Mouse (Mus musculus) urinary bladder, adult 18-20 months (tissue): ENCODE measurements around the gene Rev3l.

Source experiments
- DNase-seq, 2 experiments: peaks; one replicate each; pipeline ENCODE4 v3.0.0; 2022; ENCODE audit warnings: low spot score in 2 of 2, mixed read lengths in 2 of 2

The Rev3l gene

DNA sequence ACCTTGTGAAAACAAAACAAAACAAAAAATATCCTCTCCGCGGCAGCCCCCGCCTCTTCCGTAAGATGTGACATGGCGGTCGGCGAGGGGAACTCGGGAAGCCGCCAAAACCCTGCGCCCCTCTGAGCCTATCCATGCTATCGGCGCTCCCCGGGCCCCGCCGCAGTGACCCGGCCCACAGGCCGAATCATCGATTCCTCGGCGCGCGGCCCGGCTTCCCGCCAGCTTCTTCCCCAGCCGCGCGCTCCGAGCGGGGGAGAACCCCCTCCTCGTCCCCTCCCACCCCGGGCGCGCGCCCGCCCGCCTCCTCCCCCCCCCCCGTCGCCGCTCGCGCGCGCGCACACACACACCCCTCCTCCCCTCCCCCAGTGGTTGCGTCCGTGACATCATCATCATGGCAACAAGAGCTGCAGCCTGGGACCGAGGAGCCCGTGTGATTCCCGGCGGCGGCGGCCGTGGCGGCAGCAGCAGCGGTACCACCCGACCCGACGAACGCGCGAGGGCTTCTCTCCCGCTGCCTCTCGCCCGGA is at the start of gene Rev3l:
Gene Rev3l, plus strand, starts transcription at position 383 of the 530 bp plus-strand sequence.
- DNase-seq: peak in 1 of 2 experiments; percentile 80

DNA sequence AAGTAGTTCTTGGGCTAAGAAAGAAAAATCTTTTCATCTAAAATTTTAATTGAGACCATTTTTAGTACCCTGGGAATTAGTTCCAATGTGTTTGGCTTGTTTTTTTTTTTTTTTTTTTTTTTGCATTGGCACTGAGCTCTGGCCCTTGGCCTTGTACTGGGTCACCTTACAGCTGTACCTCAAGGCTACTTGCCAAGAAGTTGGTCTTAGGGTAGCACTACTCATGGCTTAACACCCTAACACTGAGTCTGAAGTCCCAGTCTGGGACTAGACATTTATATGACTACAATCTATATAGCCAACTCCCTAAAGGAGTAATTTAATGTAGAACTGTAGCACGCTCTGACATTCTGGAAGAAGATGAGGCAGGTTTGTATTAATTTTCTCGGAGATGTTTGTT is 49.4 kb upstream of the Rev3l start:
- DNase-seq: no peak

DNA sequence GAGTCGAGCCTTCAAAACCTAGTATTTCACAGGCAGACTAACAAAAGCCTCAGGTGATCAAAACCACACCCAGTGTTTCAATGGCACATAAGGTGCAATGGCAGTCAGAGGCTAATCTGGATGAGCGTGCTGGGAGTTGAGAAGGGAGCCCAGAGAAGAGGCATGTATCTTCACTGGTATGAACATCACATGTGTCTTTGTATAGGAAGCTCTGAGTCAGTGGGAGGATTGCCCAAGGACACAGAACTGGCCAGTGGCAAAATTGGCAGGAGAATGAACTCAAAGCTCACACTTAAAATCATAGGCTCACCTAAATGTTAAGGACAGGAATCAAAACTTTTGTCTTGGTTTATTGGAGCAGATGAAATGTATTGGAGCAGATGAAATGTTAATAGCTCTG is 48.4 kb upstream of the Rev3l start:
- no peak for DNase-seq

DNA sequence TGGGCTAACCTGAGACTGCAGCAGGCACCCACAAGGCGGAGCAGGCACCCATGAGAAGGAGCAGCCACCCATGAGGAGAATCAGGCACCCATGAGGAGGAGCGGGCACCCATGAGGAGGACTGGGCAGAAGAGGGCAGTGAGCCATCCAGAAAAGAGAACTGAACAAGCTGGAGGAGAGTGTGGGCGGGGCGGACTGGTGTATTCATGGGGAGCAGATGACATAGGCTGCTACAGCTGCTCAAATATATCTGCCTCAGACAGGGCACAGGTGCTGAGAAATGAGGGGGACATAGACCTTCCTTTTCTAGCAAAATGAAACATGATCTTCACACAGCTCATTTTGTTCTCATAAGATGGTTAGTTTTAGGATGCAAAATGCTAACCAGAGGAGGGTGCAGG is 45.1 kb upstream of the Rev3l start:
- DNase-seq: no peak

DNA sequence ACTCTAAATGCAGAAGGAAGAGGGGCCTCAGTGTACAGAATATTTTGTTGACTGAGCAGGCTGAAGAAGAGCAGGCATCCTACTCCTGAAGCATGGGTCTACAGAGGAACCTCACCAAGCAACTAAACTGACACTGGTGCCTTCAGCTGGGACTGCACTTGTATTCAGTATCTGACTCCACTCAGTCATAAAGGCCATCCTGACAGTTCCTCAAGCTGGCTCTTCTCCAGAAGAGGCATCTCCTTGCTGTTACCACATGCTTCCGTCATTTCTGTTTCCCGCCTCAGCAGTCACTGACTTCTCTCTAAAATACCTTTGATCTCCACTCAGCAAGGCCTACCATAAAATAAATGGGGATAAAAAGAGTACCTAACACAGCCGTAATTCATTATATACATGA is 44.1 kb upstream of the Rev3l start:
- no peak for DNase-seq

DNA sequence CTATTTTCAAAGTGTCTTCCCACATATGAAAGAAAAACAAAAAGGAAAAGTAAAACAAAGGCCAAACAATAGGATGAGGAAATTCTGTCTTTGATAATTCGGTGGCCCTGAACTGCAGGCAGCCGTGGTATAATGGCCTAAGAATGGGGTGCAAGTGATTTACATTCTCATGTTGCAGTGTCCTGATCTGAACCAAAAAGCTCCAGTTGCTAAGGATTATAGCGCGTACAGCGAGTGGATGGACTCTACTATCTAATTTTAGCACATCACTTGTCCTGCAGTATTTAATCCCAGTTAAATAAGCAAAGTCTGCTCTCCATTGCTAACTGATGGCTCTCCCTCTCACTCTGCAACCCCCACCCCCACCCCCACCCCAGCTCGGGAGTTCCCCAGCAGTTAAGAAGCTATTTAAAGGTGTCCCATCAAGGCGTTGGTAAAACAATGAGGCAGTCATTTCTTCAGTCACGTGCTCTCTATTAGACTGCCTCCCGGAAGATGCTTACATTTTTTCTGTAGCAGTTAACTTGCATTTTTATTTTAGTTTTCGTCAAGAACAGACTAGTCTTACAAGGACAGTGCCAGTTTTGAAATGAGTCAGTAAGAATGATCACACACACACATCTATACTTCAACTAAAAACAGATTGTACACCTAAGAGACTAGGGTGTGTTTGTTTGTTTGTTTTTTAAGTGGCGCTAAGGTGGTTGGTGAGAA is 40.4 kb upstream of the Rev3l start:
- DNase-seq: no peak

DNA sequence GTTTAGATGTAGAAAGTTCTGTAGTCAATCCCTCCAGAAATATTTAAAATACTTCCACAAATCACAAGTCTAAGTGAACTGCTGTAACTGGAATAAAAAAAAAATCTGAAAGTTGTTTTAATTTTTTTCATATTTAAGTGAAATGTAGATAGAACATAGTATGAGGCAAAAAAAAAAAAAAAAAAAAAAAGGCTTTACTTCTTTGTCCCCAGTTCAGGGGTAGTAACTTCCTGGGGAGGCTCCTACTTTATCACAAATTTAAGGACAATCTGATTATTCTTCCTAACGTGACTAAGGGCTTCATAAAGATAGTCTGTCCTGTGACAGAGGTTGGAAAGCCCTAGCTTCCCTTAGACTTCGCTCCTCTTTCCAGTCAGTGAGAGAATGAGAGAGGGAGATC is 39.8 kb upstream of the Rev3l start:
- no peak for DNase-seq

DNA sequence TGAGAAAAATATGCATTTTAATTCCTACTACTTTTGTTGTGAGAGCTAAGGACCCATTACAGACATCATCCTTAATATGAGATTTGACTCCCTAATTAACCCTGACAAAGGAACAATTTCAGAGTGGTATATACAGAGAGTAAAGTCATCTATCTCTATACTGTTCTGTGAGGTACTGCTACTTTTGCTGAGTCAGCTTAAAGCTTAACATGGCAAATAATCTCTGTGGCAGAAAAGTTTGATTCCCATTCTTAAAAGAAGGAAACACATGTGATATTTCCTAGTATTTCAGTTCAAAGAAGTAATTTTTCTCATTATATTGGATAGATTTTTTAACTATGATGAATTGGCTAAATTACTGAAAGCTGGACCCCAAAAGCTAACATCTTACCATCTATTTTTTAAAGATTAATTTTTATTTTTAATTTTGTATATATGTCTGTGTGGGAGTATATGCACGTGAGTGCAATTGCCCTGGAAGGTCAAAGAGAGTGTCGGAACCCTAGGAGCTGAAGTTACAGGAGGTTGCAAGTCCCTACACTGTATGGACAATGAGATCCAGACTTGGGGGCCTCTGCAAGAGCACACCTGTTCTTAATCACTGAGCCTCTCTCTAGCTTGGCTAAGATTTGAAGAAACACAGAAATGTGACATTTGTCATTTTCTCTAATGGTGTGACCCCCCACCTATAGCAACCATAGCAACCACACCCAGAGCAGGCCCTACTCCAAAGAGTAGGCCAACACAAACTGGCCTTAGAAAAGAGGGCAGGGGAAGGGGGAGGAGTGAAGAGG is 24.0 kb upstream of the Rev3l start:
- DNase-seq: no peak

DNA sequence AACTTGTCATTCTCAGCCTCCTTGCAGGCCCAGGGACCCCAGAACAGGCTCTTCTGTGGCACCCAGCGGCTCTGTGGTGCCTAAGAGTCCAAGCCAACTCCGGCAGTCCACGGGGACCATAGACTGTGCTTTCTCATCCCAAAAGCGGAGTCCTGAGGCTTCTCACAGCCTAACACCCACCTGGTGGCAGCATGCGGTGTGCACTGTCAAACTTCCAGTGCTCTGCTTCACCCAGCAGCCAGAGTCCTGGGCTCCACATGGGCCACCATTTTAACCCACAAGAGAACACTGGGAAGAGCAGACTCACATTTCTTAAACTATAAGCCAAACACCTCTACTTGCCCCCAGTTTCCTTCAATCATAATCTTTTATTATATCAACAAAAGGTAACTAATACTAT is 15.0 kb upstream of the Rev3l start:
- no peak for DNase-seq

DNA sequence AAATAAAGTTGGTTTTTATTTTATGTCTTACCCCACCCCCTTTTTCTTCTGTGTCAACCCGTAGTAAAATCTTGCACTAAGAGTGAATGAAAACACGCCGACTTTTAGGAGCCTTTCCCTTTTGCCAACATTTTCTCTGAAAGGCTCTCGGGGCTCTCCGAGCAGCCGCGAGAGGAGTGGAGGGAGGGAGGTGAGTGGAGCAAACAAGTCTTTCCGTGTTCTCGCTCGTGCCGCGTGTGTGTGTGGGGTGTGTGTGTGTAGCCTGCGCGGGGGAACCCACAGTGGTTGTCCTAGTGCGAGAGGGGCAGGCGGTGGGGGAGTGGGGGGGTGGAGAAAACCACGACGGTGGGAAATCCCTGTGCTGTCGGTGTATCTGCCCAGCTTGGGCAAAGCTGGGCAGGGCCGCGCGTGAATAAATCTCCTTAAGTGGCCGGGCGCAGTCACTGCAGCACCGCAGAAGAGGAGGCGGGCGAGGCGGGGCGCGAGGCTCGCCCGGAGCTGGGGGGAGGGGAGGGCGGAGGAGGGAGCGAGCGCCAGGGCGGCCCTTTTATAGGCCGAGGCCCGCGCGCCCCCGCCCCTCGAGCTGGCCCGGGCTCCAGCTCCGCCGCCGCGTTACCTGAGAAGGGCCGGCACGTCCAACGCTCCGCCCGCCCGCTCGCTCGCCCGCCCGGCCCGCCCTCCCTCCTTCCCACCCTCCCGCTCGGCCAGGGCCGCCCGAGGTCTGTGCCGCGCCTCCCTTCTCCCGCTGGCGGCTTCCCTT is 762 bp upstream of the Rev3l start:
- DNase-seq: peak; percentile 88 to 93

DNA sequence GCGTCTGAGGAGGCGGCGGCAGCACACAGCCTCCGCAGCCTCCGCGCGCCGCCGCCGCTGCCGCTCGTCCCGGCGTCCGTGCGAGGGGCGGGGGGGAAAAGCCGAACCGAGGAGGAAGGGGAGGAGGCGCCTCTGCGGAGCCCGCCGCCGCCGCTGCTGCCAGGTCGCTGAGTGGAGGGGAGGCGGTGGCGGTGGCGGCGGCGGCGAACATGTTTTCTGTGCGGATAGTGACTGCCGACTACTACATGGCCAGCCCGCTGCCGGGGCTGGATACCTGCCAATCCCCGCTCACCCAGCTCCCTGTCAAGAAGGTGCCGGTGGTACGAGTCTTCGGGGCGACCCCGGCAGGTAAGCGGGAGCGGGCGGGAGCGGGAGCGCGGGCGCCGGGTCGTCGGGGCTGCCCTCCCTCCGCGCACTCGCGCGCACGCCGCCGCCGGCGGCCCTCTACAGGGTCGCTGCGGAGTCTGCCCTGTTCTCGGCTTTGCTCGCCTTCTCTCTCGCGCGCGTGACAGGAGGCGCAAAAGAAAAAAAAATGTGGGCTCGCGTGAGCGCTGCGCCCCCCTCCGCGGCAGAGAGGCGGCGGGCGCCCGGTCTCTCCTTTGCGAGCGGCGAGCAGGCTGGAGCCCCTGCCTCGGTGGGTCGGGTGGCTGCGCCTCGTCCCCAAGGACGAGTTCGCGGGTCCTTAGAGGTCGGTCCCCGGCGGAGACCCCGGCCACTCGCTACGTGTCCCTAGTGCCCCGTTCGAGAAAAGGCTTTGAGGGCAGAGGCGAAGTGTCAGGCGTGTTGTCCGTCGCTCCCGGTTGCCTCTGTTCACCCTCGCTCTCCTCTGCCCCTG is 565 bp downstream of the Rev3l start:
- peak in 1 of 2 experiments; percentile 74 for DNase-seq

DNA sequence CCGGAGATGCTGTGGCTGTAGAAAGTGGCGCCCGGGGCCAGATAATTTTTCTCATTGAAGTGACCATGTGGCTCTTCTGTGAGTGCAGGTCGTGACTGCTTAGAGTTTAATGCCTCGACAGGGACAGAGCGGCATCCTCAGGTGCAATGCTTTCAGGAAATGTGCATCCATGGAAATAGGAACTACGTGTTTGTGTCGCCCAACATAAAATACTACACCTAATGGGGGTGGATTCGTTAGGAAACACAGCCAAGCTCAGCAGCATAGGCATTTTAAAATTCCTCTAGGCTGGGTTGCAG is 1.1 kb downstream of the Rev3l start:
- DNase-seq: peak in 1 of 2 experiments; percentile 36

DNA sequence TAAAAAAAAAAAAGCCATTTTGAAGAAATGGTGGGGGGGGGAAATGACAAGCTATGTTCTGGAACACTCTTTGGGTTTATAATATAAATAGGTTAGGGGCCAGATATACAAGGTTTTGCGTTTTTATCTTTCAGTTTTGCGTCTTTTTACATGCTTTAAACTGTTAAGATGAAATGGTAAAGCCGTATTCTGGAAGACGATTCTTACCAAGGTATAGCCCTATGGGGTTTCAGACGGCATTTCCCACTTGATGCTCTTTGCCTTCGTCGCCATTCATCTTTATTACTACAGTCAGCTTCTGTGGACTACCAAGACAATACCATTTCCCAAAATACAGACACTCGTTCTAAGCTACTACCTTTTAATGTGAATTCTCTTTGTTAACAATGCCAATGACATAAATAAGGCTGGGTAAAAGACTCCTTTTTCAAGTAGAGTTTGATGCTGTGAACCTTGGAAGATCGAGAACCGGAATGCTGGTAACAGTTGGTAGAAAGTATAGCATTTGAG is 1.6 kb downstream of the Rev3l start:
- no peak for DNase-seq

DNA sequence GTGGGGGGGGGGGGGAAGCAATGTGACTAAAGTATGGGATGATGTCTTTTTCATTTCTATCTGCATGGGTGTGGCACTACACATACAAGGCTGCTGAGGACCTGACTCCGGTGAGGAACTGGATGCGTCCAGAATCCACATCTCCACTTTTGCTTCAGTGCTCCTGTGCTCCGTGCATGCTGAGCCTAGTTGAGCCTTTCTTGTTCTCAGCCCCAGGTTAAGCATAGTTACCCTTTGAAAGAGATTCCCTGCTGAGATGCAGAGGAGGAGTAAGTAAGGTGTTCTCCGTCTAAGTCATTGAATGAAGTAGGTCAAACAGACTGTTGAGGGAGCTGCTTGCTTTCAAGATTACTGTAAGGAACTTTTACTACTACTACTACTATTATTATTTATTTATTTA is 4.3 kb downstream of the Rev3l start:
- DNase-seq: no peak

DNA sequence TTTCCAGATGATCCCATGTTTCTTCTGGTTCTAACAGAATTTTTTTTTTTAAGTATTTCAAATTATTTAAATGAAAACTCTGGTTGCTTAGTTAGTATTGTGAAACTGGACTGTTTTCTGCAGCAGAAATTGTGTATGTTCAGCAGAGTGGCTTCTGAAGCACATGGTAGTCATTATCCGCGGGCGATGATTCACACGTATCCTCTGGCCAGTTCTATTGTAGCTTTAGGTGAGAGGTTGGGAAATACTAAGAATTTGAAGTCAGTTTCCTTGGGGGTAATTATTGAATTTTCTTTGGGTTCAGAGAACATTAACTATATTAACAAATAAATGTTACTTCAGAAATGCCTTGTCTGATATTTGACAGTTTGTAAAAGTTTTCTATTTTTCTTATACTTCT is 10.1 kb downstream of the Rev3l start:
- no peak for DNase-seq

DNA sequence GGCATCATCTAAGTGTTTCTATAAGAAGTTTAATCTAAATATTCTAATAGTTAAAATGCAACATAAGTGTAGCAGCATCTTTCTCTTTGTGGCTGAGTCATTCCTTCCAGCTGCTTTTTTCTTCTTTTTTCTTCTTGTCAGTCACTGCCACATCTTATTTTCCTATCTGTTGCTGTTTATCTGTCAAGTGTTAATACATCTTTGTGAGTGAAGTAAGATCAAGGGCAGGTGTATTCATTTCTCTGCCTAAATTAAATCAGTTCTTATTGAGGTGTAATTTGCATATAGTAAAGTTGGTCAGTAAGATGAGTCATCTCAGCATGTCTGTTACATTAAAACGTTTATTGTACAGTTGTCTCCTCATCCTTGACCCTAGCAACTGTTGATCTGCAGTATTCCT is 32.8 kb downstream of the Rev3l start:
- no peak for DNase-seq

DNA sequence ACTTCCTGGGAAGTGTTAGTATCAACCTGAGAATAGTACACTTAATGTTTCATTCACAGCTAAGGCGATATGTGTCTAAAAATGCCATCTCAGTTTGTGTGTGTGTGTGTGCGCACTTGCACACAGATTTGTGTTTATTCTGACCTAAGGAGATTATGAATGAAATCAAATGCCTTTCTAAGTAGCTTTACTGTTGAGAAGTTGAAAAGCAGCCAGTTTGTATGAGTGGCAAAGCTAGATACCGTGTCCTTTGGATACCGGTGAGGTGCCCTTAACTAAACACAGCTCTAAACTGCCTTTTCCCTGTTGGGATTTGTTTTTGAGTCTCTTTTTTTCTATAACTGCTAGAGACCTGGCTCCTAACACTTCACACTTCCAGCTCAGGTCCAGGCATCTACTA is 34.8 kb downstream of the Rev3l start:
- no peak for DNase-seq

DNA sequence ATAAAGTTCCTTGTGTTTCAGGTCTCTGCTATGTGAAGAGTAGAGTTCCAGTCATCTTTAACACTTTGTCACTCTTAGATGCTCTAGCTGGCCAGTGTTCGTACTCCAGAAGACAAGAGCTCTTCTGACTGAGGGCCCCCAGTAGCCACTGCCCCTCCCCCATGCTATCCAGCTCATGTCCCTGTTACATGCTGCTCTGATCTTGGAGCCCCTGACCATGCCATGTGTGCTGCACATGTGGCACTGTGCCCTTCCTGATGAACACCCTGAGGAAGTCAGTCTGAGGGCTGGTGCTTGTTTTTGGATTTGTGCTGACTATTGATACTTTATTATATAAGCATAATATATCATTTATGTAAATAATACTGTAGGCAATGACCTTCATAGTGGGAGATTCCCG is 40.3 kb downstream of the Rev3l start:
- DNase-seq: no peak

DNA sequence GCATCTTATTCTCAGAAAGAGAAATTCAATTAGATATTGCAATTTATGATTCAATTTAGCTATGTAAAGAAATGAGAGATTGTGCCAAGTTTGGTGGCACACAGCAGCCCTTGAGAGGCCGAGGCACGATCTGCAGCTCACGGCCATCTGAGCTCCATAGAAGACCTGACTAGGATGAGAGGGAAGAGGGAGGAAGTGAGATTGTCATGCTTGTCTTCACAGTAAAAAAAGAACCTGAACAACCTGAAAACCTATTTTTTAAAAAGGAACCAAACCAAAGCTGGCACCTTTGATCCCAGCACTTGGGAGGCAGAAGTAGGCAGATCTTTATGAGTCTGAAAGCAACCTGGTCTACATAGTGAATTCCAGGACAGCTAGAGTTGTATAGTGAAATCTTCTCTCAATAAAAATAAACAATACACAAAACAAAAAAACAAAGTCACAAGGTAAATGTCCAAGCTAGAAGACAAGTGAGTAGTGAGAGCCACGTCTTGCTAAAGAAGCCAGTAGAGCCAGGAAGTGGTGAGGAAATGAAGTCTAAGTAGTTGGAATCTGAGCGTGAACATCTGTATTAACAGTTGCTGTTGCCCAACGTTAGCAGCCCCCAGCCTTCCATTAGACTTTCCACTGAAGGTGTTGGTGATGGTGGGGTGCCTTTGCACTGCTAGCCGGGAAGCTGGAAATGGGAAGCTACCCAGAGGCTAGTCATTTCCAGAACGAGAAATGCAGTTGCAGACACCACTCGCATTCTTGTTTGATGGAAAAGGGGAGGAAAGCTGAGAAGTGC is 42.2 kb downstream of the Rev3l start:
- DNase-seq: no peak

DNA sequence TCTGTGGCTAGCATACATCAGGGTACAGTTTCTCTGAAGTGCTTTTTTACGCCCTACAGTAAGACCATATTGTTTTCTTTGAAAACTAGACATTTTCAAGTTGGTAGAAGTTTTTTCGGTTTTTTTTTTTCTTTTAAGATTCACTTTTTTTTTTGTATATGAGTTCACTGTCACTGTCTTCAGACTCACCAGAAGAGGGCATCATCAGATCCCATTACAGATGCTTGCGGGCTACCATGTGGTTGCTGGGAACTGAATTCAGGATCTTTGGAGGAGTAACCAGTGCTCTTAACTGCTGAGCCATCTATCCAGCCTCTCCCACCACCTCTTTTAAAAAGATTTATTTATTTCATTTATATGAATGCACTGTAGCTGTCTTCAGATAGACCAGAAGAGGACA is 45.0 kb downstream of the Rev3l start:
- no peak for DNase-seq

DNA sequence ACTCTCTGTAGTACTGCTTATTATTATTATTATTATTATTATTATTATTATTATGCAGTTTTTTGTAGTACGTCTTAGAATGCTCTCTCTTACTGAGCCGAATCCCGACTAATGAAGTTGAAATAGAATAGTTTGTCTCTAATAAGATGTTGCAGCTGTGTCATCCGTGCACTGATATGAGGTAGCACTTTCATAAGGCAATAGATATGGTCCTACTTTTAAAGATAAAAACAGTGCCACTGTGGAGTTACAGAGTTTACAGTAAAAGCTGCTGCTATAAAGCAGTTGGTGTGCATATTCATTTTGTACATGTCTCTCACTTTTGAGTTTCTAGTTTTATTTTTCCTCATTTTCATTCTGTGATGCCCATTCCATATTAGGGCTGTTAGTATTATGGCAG is 46.4 kb downstream of the Rev3l start:
- no peak for DNase-seq
